Mouse (Mus musculus): ENCODE measurements at regions not wholly inside any gene's neighbourhood (a gene's known extent, or its start where the extent isn't known, plus 50 kb on each side); places are given as distances from the start of the nearest gene placed in this dataset.

DNA sequence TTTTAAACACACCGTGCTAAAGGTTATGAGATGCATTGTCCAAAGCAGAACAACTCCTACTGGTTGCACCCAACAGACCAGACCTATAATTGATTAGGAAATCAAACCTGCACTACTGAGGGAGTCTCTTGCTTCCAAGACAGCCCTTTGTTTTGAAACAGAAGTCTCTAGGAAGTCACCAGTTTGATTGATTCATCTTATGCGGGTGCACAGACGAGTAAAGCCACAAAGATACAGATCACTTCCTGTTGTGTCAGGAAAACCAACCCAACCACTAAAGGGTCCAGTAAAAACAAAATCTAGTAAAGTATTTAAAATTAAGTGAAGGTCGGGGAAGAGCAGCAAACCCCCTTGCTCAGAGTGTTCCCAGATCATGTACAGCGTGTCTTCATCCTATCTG lies 58.3 kb upstream of the N6amt1 start:
- no peak for ATAC-seq (ENCODE audit: extremely low read depth, insufficient number of reproducible peaks, low FRiP score, poor library complexity, severe bottlenecking)

DNA sequence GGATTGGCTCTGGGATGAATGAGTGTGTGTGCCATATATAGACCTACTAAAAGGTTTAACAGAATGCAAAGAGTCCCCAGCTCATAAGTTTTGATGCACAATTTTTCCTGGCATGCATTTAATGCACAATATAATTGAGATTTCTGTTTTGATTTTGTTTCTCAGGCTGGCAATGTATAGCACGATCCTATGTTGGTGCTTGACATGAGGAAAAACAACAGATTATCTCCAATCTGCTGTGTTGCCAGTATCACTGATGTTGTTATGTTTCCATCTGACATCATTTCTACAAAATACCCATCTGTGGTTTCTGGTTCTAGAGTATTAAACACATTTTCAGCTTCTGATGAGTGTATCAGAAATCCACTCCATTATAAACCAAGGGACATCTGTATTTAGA lies 61.2 kb upstream of the N6amt1 start:
- ATAC-seq (ENCODE audit: extremely low read depth, insufficient number of reproducible peaks, low FRiP score, poor library complexity, severe bottlenecking), result no peak

DNA sequence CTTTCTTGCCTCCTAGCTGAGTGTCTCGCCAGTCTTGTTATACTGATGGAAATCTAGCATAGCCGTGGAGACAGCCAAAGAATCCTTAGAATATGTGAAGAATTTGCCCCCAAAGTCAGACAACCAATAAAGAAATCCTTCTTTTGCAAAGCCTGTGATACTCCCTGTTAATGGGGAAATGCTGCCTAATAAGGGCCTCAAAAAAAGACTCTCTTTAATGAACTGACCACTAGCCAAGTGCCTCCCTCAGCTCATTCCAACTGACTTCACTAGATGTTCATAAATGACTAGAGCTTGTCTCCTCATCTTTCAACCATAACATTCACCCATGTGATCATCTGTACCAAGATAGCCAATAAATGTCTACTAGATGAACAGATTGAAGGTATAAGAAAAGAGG lies 62.3 kb upstream of the N6amt1 start:
- no peak for ATAC-seq (ENCODE audit: extremely low read depth, insufficient number of reproducible peaks, low FRiP score, poor library complexity, severe bottlenecking)

DNA sequence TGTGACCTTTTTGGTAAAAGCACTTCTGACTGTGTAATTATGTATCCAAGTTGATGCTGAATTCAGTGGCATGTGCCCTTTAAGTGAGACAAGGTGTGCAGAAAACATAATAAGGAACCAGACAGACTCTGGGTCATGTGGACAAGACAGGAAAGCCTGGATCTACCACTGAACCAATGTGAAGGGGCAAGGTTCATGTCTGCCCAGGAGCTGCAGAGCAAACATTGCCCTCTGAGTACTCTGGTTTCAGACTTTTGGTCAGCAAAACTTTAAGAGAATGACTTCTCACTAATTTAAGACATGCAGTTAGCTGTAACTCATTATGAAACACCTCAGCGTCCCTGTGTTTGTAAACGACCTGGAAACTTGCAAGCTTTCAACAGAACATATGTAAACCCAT lies 68.3 kb upstream of the N6amt1 start:
- no peak for ATAC-seq (ENCODE audit: extremely low read depth, insufficient number of reproducible peaks, low FRiP score, poor library complexity, severe bottlenecking)

DNA sequence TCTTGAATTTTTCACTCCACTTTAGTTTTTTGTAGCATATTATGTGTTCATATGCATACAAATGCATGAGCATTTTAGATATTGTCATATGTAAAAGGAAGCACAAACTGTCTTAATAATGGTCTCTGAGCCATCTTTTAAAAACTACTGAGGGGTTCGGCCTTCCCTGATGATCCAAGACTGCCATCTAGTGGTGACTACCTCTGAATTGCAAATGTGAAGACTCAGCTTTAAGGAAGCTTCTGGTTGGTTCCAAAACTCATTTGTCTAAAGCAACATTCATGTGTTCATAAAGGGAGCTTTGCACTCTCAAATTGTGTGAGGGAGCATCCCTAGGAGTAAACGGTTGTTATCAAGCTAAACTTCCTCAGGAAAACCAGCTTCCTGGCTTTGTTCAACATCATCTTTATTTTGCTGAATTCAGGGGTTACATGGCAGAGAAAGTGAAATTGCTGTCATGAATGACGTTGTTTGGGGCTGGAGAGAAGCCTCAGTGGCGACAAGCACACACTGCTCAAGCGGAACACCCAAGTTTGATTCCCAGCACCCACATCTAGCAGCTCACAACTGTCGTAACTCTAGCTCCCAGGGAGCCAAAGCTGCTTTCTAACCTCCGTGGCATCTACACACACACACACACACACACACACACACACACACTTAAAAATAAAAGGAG lies 69.0 kb upstream of the N6amt1 start:
- ATAC-seq (ENCODE audit: extremely low read depth, insufficient number of reproducible peaks, low FRiP score, poor library complexity, severe bottlenecking), result peak; percentile 19; the same call in 1 of the 2 replicates

DNA sequence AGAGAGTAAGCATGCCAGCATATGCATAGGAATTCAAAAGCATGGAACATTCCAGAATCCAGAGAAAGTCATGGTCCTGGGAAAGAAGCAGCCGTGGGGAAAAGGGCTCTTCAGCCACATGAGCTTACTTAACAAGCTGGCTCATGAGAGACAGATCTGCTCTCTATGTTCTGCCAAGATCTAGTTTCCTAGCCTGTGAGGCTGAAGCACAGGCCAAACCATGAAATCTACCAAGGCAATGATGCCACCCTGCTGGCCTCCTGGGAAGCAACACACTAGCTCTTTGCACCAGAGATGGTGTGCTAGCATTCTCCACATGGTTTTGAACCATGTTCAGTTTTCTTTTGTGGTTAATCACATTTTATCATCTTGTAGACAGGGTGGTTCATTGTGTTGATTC lies 75.5 kb upstream of the N6amt1 start:
- ATAC-seq (ENCODE audit: extremely low read depth, insufficient number of reproducible peaks, low FRiP score, poor library complexity, severe bottlenecking), result no peak

DNA sequence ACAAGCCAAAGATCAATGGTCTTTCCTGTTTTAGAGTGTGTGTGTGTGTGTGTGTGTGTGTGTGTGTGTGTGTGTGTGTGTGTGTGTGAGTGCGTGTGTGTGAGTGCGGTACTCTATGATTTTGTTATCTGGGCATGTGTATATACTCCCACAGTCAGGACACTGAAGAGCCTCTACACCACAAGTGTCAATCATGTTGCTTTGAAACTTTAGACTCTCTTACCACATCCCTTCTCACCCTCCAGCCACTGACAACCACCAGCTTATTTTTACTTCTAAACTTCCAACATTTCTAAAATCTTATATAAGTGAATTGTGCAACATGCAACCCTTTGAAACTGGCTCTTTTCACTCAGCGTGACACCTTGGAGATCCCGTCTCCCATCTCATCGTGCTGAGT lies 81.6 kb upstream of the N6amt1 start:
- ATAC-seq (ENCODE audit: extremely low read depth, insufficient number of reproducible peaks, low FRiP score, poor library complexity, severe bottlenecking), result no peak

DNA sequence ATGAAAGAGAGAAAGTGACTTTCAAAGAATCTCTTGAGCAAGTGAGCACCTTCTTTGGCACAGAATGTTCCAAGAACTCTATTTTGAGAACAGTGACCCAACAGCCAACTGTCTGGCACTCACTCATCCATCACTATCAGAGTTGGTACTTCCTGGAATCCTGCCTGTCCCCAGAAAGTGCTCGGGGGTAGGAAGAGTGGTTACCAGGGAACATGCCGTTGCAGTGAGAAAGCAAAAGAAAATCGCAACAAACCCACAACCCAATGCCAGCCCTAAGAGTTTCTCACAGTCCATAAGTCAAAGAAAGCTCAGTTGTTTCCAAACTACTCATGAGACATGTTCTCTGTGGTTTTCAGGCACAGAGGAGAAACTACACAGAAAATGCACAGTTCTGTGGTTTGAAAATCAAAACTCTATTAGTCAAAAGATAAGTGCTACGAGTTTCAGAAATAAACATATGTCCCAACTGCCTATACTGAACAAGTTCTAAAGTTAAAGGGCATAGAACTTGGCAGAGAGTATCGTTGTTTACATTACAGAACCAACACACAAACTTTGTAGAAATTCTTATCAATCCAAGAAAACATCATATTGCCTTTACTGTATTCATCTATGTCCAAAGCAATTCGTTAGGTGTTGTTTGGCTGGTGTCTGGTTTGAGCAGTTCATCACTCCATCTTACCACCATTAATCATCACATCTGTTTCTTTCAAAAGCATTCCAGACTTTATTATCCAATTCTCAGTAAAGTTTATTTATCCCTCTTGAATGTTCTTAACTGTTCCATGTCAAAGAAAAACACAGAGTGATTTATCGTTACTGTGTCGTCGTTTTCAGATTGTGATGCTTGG lies 85.8 kb upstream of the N6amt1 start:
- ATAC-seq (ENCODE audit: extremely low read depth, insufficient number of reproducible peaks, low FRiP score, poor library complexity, severe bottlenecking), result no peak

DNA sequence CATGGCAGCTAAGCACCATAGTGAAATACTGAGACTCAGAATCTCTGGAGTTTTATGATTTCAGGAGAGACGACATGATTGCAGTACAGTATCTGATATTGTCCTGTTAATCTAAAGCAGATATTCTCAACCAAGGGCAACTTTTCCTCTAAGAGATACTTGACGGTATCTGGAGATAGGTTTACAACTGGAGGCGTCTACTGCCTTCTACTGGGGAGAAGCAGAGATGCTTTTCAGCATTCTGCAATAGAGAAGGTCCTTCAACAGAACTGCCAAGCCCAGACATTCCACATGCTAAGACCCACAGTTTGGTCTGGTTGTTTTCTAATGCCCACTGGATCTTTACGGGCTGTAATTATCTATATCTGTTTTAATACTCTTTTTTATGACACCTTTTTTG lies 86.5 kb upstream of the N6amt1 start:
- ATAC-seq (ENCODE audit: extremely low read depth, insufficient number of reproducible peaks, low FRiP score, poor library complexity, severe bottlenecking), result no peak

DNA sequence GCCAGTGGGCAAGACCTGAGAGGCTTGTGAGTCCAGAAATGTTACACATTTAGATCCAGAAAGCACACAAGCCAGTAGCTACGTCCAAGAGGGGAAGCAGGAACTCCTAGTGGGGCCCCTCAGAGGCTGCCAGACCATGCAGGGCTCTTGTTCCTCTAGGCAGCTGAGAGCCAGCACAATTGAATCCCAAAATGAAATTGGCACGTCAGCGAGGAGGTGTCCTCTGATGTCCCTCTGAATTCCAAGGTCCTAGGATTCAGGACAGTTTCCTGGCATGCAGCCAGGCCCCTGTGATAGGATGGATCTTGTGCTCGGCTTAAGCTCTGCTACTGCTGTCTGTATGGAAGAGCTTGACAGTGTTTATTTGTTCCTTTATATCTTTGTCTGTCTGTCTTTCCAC lies 90.4 kb upstream of the N6amt1 start:
- ATAC-seq (ENCODE audit: extremely low read depth, insufficient number of reproducible peaks, low FRiP score, poor library complexity, severe bottlenecking), result no peak

DNA sequence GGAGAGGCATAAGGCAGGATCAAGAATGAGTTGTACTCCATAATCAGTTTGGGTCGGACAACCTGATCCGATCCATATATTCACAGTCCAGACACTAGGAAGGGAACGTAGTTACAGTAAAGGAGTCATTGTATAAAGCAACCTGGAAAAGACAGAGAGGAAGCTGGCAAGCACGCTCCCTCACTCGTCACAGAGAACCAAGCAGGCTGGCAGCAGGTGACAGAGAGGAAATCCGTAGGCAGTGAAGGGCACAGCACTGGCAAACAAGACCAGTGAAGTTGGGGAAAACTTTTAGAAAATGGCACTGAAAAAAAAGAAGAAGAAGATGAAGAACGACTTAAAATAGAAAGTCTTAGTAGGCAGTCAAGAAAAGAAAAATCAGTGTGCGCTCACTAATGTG lies 90.9 kb upstream of the N6amt1 start:
- ATAC-seq (ENCODE audit: extremely low read depth, insufficient number of reproducible peaks, low FRiP score, poor library complexity, severe bottlenecking), result no peak

DNA sequence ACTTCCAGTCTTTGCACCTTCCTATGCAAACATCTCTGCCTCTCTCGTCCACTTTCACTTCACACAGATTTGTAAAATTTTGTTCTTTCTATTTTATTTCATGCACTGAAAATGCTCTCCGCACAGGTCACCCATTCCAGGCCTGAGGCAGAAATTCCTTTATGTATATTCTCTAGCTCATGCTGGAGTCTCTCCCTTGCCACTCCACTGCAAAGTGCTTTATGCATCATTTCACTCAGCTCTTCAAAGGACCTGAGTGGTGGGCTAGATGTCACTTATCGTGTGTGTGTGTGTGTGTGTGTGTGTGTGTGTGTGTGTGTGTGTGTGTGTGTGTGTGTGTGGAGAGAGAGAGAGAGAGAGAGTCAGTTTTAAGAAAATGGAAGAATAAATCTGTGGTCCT lies 91.5 kb upstream of the N6amt1 start:
- no peak for ATAC-seq (ENCODE audit: extremely low read depth, insufficient number of reproducible peaks, low FRiP score, poor library complexity, severe bottlenecking)

DNA sequence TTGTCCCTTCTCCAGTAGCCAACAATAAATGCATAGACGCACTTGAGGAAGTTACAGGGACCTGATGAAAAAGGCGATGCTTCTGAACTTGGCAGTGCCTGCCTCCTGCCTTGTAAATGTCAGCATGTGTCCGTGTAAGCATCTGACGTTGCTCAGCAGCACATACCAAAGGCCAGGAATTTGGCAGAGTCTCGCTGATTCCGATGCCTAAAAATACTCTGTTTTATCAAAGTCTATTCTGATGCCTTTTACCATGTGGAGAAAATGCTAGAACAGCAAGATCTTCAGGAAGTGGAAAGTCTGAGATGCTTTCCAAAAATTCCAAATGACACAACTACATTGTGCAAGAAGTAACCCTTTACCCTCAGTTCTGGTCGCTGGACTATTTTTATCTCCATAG lies 92.5 kb upstream of the N6amt1 start:
- ATAC-seq (ENCODE audit: extremely low read depth, insufficient number of reproducible peaks, low FRiP score, poor library complexity, severe bottlenecking), result no peak

DNA sequence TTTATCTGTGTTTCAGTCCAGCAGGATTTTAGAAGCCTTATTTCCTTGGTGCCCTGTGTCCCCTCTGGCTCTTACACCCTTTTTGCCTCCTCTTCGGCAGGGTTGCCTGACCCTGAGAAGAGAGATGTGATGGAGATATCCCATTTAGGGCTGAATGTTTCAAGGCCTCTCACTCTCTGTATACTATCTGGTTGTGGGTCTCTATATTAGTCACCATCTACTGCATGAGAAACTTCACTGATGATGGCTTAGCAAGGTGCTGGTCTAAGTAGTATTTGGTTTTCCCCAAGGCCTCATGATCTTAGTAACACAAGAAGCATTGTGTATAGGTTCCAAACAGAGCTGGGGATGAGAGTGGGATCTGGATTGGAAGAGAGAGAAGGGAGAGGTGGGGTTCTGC lies 99.2 kb upstream of the N6amt1 start:
- ATAC-seq (ENCODE audit: extremely low read depth, insufficient number of reproducible peaks, low FRiP score, poor library complexity, severe bottlenecking), result no peak

DNA sequence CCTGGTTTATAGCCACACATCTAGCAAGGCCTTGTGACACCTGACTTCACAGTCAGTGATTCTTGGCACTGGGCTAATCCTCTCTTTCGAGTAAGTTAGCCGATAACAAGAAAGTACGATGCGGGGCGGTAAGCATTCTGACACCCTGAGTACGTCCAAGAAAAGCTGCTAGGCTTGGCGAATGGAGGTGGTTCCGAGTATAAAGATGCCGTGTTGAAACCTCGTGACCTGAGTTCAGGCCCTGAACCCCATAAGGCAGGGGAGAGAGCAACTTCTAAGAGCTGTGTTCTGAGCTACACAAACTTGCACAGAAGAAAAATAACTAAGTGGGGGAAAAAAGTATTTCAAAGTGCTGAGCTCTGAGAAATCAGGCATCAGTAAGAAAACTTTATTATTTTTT lies 103.5 kb upstream of the N6amt1 start:
- no peak for ATAC-seq (ENCODE audit: extremely low read depth, insufficient number of reproducible peaks, low FRiP score, poor library complexity, severe bottlenecking)

DNA sequence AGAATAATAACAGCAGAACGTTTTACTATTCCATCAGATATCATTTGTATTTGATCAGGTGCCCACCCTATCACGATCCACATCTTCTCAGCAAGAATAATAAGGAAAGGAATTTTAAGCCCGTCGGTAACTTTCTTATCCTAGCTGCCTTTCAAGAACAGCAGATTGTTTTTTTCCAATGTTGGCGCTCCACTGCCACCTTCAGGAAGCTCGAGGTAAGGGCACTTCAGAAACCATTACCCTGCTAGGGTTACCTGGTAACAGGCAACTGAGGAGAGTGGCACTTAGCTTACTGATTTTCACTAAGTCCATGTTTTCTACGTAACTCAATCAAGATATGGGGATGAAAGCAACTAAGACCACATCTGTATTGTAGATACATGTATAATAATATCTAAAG lies 104.1 kb upstream of the N6amt1 start:
- no peak for ATAC-seq (ENCODE audit: extremely low read depth, insufficient number of reproducible peaks, low FRiP score, poor library complexity, severe bottlenecking)

DNA sequence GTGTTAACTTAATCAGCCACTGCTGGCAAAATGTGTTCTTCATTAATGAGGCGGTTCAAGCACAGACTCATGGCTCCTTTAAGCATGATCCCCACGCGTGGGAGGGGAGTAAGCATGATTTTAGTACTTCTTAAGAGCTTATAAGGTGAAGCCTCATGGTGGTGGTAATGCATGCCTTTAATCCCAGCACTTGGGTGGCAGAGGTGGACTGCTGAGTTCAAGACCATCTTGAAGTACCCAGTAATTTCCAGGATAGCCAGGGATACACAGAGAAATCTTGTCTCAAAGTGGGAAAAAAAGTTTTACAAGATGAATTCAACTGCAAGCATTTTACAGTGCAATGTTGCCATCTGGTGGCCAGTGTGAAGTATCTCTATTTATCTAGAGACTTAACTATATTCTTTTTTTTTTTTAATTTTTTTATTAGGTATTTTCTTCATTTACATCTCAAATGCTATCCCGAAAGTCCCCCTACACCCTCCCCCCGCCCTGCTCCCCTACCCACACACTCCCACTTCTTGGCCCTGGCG lies 105.4 kb upstream of the N6amt1 start:
- no peak for ATAC-seq (ENCODE audit: extremely low read depth, insufficient number of reproducible peaks, low FRiP score, poor library complexity, severe bottlenecking)

DNA sequence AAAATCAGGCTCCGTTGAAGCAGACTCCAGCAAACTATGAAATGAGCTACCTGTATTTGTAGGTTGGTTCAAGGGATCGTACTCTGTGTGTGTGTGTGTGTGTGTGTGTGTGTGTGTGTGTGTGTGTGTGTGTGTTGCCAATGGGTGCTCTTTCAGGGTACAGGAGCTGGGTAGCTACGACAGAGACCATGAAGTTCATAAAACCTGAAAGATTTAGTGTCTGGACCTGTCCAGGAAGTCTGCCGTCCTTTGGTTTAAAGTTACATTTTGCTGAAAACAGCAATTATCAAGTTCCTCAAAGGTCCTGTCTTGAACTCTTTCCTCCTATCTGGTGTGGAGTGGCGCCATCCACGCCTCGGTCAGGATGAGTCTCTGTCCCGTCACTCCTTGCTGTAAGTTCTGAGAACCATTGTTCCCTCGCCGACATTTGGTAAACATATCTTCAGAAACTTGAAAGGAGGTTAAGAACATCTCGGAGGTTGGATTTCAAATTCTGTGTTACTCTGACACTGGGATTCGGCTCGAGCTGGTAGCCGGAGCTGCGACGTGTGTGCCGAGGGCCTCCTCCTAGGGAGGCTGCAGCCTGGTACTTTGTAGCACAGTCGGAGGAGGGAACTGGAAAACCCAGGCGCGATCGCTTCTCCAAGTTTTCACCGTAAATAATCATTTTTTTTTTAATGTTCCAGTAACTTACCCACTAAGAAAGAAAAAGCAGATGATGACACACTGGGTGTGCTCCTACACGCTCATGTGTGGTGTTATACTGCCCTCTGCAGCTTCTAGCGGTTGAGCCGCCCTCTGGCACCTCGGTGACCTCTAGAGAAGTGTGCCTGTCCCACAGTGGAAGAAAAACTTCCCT lies 107.8 kb upstream of the N6amt1 start:
- ATAC-seq (ENCODE audit: extremely low read depth, insufficient number of reproducible peaks, low FRiP score, poor library complexity, severe bottlenecking), result no peak

DNA sequence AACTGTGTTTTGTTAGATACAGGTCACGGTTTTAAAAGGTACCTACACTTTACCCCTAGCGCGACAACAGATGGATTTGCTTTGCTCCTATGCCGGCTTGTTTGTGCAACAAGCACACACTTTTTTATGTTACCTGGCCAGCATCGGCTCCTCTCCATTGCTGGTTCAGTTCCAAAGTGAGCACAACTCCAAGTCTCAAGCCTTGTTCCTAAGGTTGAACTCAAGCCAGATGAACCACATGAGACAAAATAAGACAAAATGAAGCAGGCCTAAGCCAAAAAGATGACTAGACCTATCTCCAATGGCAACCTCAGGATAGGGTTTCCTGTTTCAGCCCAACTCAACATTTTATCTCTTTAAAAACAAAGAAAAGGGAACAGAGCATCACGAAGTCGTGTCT lies 108.5 kb upstream of the N6amt1 start:
- no peak for ATAC-seq (ENCODE audit: extremely low read depth, insufficient number of reproducible peaks, low FRiP score, poor library complexity, severe bottlenecking)

DNA sequence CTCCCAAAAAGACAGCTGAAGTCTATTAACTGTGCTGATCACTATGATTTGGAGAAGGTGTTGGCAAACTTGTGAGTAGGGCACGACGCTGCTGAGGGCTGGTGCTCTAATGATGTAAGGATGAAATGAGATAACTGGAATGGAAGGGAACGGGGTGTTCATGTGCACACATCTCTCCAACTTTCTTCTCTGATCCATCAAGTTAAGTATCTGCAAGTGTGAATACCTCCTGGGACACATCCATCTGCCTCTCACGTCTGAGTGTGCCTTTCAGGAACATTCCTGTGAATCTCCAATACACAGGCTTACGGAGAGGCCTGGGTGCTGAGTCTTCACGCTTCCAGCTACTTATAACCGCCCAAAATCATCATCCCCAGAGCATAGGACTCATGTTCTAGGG lies 112.0 kb upstream of the N6amt1 start:
- ATAC-seq (ENCODE audit: extremely low read depth, insufficient number of reproducible peaks, low FRiP score, poor library complexity, severe bottlenecking), result no peak

Data from neutrophil, adult 5-6 weeks (primary cell).